Mouse (Mus musculus): ENCODE data around the gene Tfam.
A peak's percentile ranks its signal among the peaks of the same experiment; 100 is the strongest.

Tfam gene

DNA sequence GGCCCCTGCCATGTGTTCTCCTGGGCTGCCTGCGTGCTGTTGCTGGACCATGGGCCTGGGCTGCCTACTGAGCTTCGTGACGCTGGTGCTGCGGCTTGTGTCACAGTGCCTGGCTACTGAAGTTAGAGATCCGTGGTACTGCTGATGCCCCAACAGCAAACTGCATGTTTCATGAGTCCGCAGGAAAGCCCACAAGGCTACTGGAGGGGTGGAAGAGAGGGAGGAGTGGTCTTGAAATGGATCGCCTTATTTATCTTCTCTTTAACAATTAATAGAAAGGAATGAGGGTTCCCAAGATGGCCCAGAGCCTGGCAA, at the start of gene Tfam:
Gene Tfam, minus strand, starts transcription at position 41 of the 315 bp plus-strand sequence.
- no peak for DNase-seq (ENCODE audit: low spot score)

- DNase-seq (ENCODE audit: low spot score) = peak; percentile 73
Observed at GRCm38 (mm10) chr10:71285126-71285580, 47.1 kb upstream of the Tfam start, which contains the start of gene Ube2d1. Ube2d1 (minus strand) TSS chr10:71285262.

GRCm38 (mm10) chr10:71284511-71285125, 46.5 kb upstream of the Tfam start:
- DNase-seq (ENCODE audit: low spot score) = peak; percentile 16

GRCm38 (mm10) chr10:71284131-71284510, 46.0 kb upstream of the Tfam start:
- DNase-seq (ENCODE audit: low spot score) = no peak

GRCm38 (mm10) chr10:71273008-71273739, 35.1 kb upstream of the Tfam start:
- no peak for DNase-seq (ENCODE audit: low spot score)

DNA sequence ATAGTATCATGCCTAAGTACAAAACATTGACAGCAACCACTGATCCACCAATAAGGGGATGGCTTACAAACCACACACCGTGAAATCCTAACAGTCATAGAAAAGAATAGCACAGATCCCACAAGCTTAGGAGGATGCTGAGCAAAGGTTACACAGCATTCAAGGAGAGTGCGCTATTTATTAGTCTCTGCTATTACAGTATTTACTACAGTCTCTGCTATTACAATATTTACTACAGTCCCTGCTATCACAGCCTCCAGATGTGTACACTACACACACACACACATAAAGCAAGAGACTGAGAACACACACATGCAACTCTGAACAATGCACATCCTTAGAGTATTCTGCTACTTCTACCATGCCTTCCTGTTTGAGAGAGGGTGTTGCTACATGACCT, 29.9 kb upstream of the Tfam start:
- no peak for DNase-seq (ENCODE audit: low spot score)

DNA sequence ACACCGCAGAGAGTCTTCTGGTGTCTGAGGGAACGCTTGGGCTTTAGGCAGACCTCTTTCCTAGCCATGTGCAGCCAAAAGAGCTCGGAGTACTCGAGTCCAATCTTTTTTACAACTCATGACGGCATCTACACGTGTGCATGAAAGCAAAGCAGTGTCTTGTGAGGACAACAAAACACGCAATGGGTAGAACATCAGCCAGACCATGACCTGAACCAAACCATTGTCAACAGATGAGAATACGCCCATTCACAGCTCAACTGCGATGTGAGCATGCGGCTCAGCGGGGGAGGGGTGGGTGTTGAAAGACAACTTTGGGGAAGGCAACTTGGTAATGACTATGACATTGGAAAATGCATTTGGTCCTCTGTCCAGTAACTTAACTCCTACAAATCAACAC, 29.4 kb upstream of the Tfam start:
- DNase-seq (ENCODE audit: low spot score) = no peak

DNA sequence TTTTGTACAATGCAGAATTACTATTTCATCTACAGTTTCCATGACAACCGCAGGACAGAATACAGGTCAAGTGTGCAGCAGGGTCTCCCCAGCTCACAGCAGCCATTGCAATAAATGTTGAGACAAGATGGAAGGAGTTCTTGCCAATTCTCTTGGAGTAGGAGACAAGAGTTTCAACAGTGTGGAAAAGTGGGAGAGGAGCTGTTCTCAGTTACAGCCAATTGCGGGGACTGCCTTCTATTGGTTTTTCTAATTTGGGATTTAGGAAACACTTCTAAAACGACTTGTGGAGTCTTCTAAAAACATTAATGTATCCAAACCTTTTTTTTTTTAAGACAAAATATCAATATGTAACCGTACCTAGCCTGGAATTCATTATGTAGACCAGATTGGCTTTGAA, 27.0 kb upstream of the Tfam start:
- DNase-seq (ENCODE audit: low spot score) = no peak

DNA sequence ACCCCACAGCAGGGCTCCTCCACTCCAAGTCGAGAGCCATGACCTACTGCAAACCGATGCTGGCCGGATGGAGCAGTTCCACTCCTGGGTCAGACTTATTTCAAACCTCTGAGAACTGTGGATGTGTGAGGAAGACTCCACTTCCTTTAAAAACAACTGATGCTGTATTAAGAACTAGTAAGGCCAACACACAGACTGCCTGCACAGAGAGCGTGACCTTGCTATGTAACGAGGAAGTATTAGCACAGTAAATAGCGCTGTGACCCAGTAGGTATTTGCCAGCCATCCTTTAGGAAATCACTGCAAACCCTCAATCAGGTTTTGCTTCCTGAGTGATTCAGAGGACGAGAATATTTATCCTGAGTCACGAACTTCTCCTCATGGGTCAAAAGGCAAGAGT, 23.6 kb upstream of the Tfam start:
- DNase-seq (ENCODE audit: low spot score) = no peak

DNA sequence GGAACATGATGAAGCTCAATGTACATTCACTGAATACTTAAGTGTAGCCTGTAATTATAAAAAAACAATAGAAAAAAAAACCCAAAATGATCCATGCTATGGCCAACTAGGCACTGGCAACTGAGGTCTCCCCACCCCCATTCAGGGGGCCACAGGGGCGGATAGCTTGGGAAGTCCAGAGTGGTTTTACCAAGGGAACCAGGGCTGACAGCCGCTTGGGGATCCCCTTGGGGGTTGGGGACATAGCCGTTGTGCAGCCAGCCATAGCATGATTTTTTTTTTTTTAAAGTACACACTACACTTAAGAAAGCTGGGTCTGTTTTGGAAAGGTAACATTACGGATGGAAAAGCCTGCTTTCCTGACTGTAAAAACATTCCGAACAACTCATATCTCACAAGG, 20.9 kb upstream of the Tfam start:
- DNase-seq (ENCODE audit: low spot score) = no peak

GRCm38 (mm10) chr10:71258516-71258915, 20.4 kb upstream of the Tfam start:
- DNase-seq (ENCODE audit: low spot score) = no peak

DNA sequence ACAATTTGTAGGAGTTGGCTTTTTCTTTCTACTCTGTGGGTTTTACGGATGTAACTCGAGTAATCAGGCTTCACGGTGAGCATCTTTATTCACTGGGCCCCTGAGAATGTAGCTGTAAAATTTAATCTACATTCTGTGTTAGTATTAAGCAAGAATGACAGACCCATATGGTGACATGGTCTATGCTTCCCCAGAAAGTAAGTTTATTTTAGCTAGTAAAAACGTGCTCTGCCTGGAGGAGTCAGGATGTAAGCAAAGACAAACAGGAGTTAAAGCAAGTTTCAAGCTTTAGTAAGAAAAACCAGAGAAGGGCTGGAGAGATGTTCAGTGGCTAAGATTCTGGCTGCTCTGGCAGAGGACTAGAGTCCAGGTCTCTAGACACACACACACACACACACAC, 15.1 kb upstream of the Tfam start:
- no peak for DNase-seq (ENCODE audit: low spot score)

DNA sequence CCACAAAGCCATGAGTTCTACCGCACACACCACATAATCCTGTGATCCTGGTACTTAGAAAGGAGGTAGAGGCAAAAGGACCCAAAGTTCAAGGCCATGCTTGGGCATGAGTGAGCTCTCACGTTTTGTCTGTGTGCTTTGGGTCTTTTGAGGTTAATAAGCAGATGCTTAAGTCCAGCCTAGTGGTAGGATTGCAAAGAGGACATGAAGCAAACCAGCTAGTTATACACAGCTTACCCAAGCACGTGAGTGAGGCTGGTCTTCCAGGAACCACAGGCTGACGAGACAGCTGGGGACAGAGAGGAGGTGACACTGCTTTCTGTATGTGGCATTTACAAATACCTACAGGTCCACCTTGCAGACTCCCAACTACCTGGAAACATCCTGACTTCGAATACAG, 14.3 kb upstream of the Tfam start:
- no peak for DNase-seq (ENCODE audit: low spot score)

GRCm38 (mm10) chr10:71251846-71252245, 13.8 kb upstream of the Tfam start:
- DNase-seq (ENCODE audit: low spot score) = no peak

- no peak for DNase-seq (ENCODE audit: low spot score)
Observed at GRCm38 (mm10) chr10:71251256-71251655, 13.2 kb upstream of the Tfam start.

DNA sequence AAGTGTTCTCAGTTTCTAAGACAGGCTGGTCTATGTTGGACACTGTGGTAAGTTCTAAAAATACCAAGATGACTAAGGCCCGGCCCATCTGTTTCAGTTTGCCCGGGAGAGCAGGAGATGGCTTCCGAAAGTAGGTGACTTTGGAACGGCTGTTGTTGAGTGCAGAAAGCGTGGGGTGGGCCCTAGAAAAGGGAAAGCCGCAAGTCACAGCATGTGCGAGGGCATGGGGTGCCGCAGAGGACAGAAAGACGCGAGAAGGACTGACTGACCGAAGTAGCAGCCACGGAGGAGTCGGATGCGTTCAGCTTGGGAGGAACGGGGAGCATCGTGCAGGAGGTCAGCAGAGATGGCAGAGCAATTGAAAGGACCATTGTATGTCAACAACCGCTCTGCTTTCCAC, 12.4 kb upstream of the Tfam start:
- no peak for DNase-seq (ENCODE audit: low spot score)

GRCm38 (mm10) chr10:71249086-71249880, 11.2 kb upstream of the Tfam start:
- no peak for DNase-seq (ENCODE audit: low spot score)

GRCm38 (mm10) chr10:71246956-71247355, 8.9 kb upstream of the Tfam start:
- no peak for DNase-seq (ENCODE audit: low spot score)

- DNase-seq (ENCODE audit: low spot score) = no peak
Observed at GRCm38 (mm10) chr10:71239479-71240120, 1.5 kb upstream of the Tfam start.

DNA sequence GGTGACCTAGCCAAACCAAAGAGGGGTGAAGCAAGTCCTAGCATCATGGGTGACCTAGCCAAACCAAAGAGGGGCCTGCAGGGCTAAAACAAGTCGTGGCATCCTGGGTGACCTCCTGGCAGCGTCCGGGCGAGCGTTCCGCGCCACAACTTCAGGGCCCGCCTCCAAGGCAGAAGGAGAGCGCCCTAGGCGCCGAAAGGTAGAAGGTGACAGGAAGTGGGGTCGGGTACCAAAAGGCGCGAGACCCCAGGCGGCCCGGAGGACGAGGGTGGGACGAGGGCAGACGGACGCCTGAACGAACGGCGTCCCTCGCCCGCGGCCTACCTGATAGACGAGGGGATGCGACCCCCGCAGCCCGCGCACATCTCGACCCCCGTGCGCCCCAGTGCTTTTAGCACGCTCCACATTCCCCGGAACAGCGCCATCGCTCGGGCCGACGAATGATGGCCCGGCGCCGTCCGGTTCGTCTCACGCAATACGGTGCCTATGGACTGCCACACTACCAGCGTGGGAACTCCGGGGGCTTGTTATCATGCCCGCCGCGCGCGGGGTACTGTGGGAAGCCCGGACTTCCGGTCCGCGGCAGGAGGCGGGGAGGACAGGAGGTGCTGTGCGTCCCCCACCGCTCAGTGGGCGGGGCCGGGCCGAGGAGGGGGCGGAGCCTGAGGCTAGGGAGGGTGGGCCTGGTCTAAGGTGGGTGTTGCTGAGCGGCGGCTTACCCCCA, 402 bp downstream of the Tfam start:
- peak; percentile 95 for DNase-seq (ENCODE audit: low spot score)

- no peak for DNase-seq (ENCODE audit: low spot score)
Observed at GRCm38 (mm10) chr10:71234071-71234470, 4.0 kb downstream of the Tfam start.

DNA sequence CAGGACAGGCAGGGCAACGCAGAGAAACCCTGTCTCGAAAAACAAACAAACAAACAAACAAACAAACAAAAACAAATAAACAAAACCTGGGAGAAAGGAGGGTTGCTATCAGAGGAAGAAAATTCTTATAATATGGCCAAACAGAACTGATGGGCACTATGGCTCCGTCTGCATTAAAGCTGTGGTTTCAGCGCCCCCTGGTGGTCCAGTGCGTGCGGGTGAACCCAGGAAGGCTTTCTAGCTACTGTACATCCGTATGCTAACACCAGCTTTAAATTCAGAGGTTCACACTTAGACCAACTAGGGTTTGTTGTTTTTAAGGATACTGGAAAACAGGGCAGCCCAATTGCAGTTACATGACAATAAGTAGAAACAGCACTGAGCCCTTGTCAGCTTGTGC, 12.2 kb downstream of the Tfam start:
- DNase-seq (ENCODE audit: low spot score) = peak; percentile 77
